Mouse (Mus musculus) forebrain, embryonic 11.5 days (tissue): ENCODE data around the gene Fam118a. TPM values are rescaled to one million over a fixed set of nuclear protein-coding genes. Genes with fewer than 3 reads are reported as not detected.

Experiments
- ATAC-seq: fragments of 200-750 bp; cut with Nextera tagmentation; replicated peaks from 2 replicates; pipeline ENCODE4 v1.8.0; 2017; ENCODE audit warnings: moderate TSS enrichment; ENCODE audit not compliant: low FRiP score
- DNase-seq: peaks from one replicate; pipeline ENCODE4 v3.0.0-alpha.2; 2017; ENCODE audit warnings: low spot score
- H3K27ac ChIP-seq: fragments of 300-500 bp; sonication (generic); 2 replicates; pipeline ENCODE4 v1.5.1; 2014; ENCODE audit warnings: low read depth, low read length
- H3K27me3 ChIP-seq: fragments of 300-500 bp; sonication (generic); 2 replicates; pipeline ENCODE4 v1.6.1; 2014; ENCODE audit warnings: mild to moderate bottlenecking, low read length, mixed read lengths; ENCODE audit not compliant: control insufficient read depth, insufficient read depth
- H3K36me3 ChIP-seq: fragments of 300-500 bp; sonication (generic); 2 replicates; pipeline ENCODE4 v1.6.1; 2014; ENCODE audit warnings: mild to moderate bottlenecking, low read length, moderate library complexity, mixed read lengths; ENCODE audit not compliant: control insufficient read depth, insufficient read depth
- H3K4me1 ChIP-seq: fragments of 300-500 bp; sonication (generic); replicated peaks from 2 replicates; pipeline ENCODE4 v1.6.1; 2014; ENCODE audit warnings: low read length, mixed read lengths; ENCODE audit not compliant: control insufficient read depth, insufficient read depth
- H3K4me2 ChIP-seq: fragments of 300-500 bp; sonication (generic); 2 replicates; pipeline ENCODE4 v1.6.1; 2014; ENCODE audit warnings: low read depth, mild to moderate bottlenecking, low read length, moderate library complexity, mixed read lengths; ENCODE audit not compliant: severe bottlenecking
- H3K4me3 ChIP-seq: fragments of 300-500 bp; sonication (generic); 2 replicates; pipeline ENCODE4 v1.5.1; 2014; ENCODE audit warnings: low read depth, low read length
- H3K9ac ChIP-seq: fragments of 300-500 bp; sonication (generic); 2 replicates; pipeline ENCODE4 v1.6.1; 2014; ENCODE audit warnings: low read length
- H3K9me3 ChIP-seq: fragments of 300-500 bp; sonication (generic); 2 replicates; pipeline ENCODE4 v1.6.1; 2016; ENCODE audit warnings: low read length, mixed read lengths; ENCODE audit not compliant: control insufficient read depth
- WGBS: fragments of 180-500 bp; shearing (Covaris S2); extraction: QIAGEN DNeasy Blood & Tissue Kit; methylation state at CpG from one replicate; pipeline ENCODE4 v1.1.7; 2014; 5-methylcytosine and 5-hydroxymethylcytosine counted together
- polyA plus RNA-seq: library from polyadenylated mRNA; unstranded; fragments of >200 nt; fragmentation: Nextera tagmentation; extraction: Ambion mirVana; gene quantifications from 2 replicates; pipeline ENCODE4 v1.2.1, GENCODE M21; 2014

The Fam118a gene
- polyA plus RNA-seq, 1 experiment from 2014 or later: 27.4 TPM

- Histone ChIP-seq H3K36me3 (no peaks in the 10 kb centered on the region; the same call in 1 of the 2 replicates), H3K4me3 (no peak overlapping the region), H3K9me3 (no peaks in the 10 kb centered on the region), H3K4me1 (peaks cover 12% of the 10 kb centered on the region), H3K9ac (no peak overlapping the region), H3K27ac (no peak overlapping the region; the same call in 1 of the 2 replicates), H3K4me2 (no peak overlapping the region), H3K27me3 (peaks cover 5% of the 10 kb centered on the region)
- no peak for DNase-seq
- WGBS: 62% methylated on average over 5 of the region's 5 CpGs
- ATAC-seq: no peak
Measured at GRCm38 (mm10) chr15:85043116-85043515, 14.4 kb downstream of the Fam118a start.

GRCm38 (mm10) chr15:85043761-85044160 lies 15.0 kb downstream of the Fam118a start:
- DNase-seq (no peak), ATAC-seq (no peak)
- Histone ChIP-seq H3K27ac (no peak overlapping the region), H3K4me1 (peaks cover 12% of the 10 kb centered on the region), H3K9me3 (no peaks in the 10 kb centered on the region), H3K4me2 (no peak overlapping the region), H3K36me3 (no peaks in the 10 kb centered on the region; the same call in 1 of the 2 replicates), H3K4me3 (no peak overlapping the region), H3K27me3 (peaks cover 4% of the 10 kb centered on the region), H3K9ac (no peak overlapping the region)
- 82% methylated on average over 5 of the region's 5 CpGs for WGBS

GRCm38 (mm10) chr15:85046230-85046950 lies 17.6 kb downstream of the Fam118a start:
- Histone ChIP-seq H3K4me1 (peaks cover 12% of the 10 kb centered on the region), H3K9ac (no peak overlapping the region), H3K4me2 (no peak overlapping the region), H3K4me3 (no peak overlapping the region), H3K9me3 (no peaks in the 10 kb centered on the region), H3K27ac (no peak overlapping the region), H3K27me3 (peaks cover 3% of the 10 kb centered on the region), H3K36me3 (no peaks in the 10 kb centered on the region; the same call in 1 of the 2 replicates)
- ATAC-seq: no peak
- whole genome bisulfite sequencing: 91% methylated on average over 14 of the region's 14 CpGs
- no peak for DNase-seq

GRCm38 (mm10) chr15:85047865-85048264 lies 19.1 kb downstream of the Fam118a start:
- peaks cover 5% of the 10 kb centered on the region for H3K4me1 ChIP-seq
- no peak overlapping the region for H3K4me2 ChIP-seq
- DNase-seq (no peak), ATAC-seq (no peak)
- no peak overlapping the region for H3K9ac ChIP-seq
- peaks cover 3% of the 10 kb centered on the region for H3K27me3 ChIP-seq
- H3K9me3 ChIP-seq: no peaks in the 10 kb centered on the region
- H3K4me3 ChIP-seq: no peak overlapping the region
- WGBS: 90% methylated on average over 4 of the region's 4 CpGs
- no peaks in the 10 kb centered on the region; the same call in 1 of the 2 replicates for H3K36me3 ChIP-seq
- H3K27ac ChIP-seq: no peak overlapping the region

- Histone ChIP-seq H3K4me1 (no peaks in the 10 kb centered on the region), H3K4me3 (no peak overlapping the region), H3K4me2 (no peak overlapping the region), H3K36me3 (no peaks in the 10 kb centered on the region; the same call in 1 of the 2 replicates), H3K9ac (no peak overlapping the region), H3K9me3 (no peaks in the 10 kb centered on the region), H3K27ac (no peak overlapping the region), H3K27me3 (0 out of 2 replicates have a peak, but pooled peaks cover 2% of the 10 kb centered on the region)
- DNase-seq (no peak), ATAC-seq (no peak)
- WGBS: 95% methylated on average over 1 of the region's 1 CpGs
Measured at GRCm38 (mm10) chr15:85049758-85050157, 21.0 kb downstream of the Fam118a start.

GRCm38 (mm10) chr15:85054098-85054497 lies 25.4 kb downstream of the Fam118a start:
- Histone ChIP-seq H3K4me1 (no peaks in the 10 kb centered on the region), H3K9ac (no peak overlapping the region), H3K4me2 (no peak overlapping the region), H3K27me3 (no peaks in the 10 kb centered on the region), H3K36me3 (no peaks in the 10 kb centered on the region), H3K27ac (no peak overlapping the region), H3K9me3 (no peaks in the 10 kb centered on the region), H3K4me3 (no peak overlapping the region)
- ATAC-seq: no peak
- no peak for DNase-seq
- 93% methylated on average over 3 of the region's 3 CpGs for WGBS

- Histone ChIP-seq H3K9ac (no peak overlapping the region), H3K4me3 (no peak overlapping the region), H3K4me2 (no peak overlapping the region), H3K4me1 (no peaks in the 10 kb centered on the region), H3K27ac (no peak overlapping the region), H3K36me3 (no peaks in the 10 kb centered on the region), H3K9me3 (no peaks in the 10 kb centered on the region), H3K27me3 (no peaks in the 10 kb centered on the region)
- WGBS: 84% methylated on average over 4 of the region's 4 CpGs
- DNase-seq (no peak), ATAC-seq (no peak)
Measured at GRCm38 (mm10) chr15:85055186-85055585, 26.4 kb downstream of the Fam118a start.

GRCm38 (mm10) chr15:85063421-85063820 lies 34.7 kb downstream of the Fam118a start:
- Histone ChIP-seq H3K4me2 (no peak overlapping the region), H3K27ac (no peak overlapping the region), H3K27me3 (no peaks in the 10 kb centered on the region), H3K36me3 (no peaks in the 10 kb centered on the region), H3K4me1 (no peaks in the 10 kb centered on the region), H3K9me3 (no peaks in the 10 kb centered on the region), H3K4me3 (no peak overlapping the region), H3K9ac (no peak overlapping the region)
- no peak for DNase-seq
- 99% methylated on average over 2 of the region's 2 CpGs for WGBS
- no peak for ATAC-seq

- Histone ChIP-seq H3K9me3 (no peaks in the 10 kb centered on the region), H3K4me2 (no peak overlapping the region), H3K4me1 (no peaks in the 10 kb centered on the region), H3K9ac (no peak overlapping the region), H3K36me3 (no peaks in the 10 kb centered on the region), H3K27ac (no peak overlapping the region), H3K4me3 (no peak overlapping the region), H3K27me3 (no peaks in the 10 kb centered on the region)
- 43% methylated on average over 2 of the region's 2 CpGs for WGBS
- ATAC-seq (no peak), DNase-seq (peak; percentile 63)
Measured at GRCm38 (mm10) chr15:85070561-85070960, 41.8 kb downstream of the Fam118a start.
